Mouse (Mus musculus) splenic B cell, adult 2 months (primary cell): ENCODE data around the gene Slc35e3.

Experiments
- DNase-seq: peaks from one replicate; pipeline ENCODE4 v3.0.0-alpha.2; 2011; ENCODE audit warnings: low read depth, low spot score
- H3K27me3 ChIP-seq: 2 replicates; pipeline ENCODE4 v1.6.1; 2012; ENCODE audit warnings: mild to moderate bottlenecking, low read length, moderate library complexity, mixed read lengths; ENCODE audit not compliant: control insufficient read depth, poor library complexity, insufficient read depth, severe bottlenecking
- H3K36me3 ChIP-seq: 2 replicates; pipeline ENCODE4 v1.6.1; 2012; ENCODE audit warnings: mild to moderate bottlenecking, low read length, moderate library complexity, mixed read lengths; ENCODE audit not compliant: control insufficient read depth, poor library complexity, insufficient read depth, severe bottlenecking

Gene Slc35e3

DNA sequence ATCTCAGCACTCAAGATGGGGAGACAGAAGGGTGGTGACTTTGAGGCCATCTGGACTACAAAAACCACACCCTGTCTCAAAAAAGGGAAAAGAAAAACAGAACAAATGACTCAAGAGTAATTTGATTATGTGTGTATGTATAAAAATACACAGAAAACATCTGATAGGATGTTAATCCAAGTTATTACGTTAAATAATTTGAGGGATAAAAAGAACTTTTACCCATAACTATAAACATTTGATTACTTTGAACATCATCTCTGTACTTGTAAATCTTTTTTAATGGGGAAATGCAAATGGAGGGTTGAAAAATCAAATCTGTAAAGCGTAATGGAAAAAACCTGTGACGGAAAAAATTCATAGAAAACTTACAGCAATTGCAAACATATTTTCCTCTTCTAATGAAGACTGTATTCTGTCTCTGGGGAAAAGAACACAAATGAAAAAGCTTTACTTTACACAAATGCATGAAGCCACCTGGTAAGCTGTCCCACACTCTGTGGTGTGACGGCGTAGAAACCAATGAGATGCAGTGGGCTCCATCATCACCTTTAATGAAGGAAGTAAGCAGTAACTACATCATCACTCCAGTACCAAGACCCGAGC, 34.2 kb upstream of the Slc35e3 start:
- Histone ChIP-seq H3K27me3 (no peaks in the 10 kb centered on the region), H3K36me3 (peaks cover 10% of the 10 kb centered on the region; the same call in 1 of the 2 replicates)
- DNase-seq = peak; percentile 66

DNA sequence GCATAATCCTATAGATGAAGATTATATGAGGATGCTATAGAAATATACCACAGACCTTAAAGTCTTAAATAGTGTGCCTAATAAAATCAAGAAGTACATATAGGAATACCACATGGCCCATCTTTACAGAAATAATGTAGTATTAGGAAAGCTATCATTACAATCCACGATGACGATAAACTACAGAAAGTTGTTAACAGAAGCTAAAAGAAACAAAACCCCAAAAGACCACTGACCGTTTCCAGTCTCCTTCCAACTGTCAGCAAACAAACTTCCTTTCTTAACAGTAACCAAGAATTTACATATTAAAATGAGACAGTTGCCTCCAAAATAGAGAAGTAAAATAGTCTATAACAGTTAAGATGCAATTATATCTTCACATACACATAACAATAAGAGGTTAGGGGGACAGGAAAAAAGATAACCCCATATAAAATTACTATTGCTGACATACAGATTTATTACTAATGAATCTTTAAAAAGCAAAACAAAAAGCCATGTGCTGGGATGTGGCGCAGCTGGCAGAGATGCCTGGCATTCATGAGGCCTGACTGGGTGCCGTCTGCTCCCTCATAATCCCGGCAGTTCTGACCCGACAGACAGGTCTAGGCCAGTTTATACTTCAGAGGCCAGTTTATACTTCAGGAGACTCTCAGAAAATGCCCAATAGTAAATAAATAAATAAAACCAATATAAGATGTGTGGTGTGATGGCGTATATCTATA, 33.6 kb upstream of the Slc35e3 start:
- DNase-seq = peak; percentile 20
- H3K27me3 ChIP-seq = no peaks in the 10 kb centered on the region

DNA sequence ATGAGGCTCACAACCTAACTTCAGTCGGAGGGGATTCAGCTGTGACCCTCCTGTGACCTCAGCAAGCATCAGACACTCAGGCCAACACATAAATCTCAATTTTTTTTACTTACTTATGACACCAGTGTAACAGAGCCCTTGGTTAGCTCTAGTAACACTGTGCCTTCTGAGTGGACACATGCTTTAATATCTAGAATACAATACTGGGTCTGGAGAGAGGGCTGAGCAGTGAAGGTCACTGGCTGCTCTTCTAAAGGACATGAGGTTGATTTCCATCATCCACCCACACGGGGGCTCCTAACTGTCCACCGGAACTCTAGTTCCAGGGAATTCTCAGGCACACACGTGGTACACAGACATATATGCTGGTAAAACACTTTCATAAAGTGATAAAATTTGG, 32.8 kb upstream of the Slc35e3 start:
- Histone ChIP-seq H3K36me3 (peaks cover 7% of the 10 kb centered on the region; the same call in 1 of the 2 replicates), H3K27me3 (no peaks in the 10 kb centered on the region)
- DNase-seq = no peak

More for the DNA sequence above, 33.6 kb upstream of the Slc35e3 start:
- H3K36me3 ChIP-seq = peaks cover 8% of the 10 kb centered on the region; the same call in 1 of the 2 replicates

DNA sequence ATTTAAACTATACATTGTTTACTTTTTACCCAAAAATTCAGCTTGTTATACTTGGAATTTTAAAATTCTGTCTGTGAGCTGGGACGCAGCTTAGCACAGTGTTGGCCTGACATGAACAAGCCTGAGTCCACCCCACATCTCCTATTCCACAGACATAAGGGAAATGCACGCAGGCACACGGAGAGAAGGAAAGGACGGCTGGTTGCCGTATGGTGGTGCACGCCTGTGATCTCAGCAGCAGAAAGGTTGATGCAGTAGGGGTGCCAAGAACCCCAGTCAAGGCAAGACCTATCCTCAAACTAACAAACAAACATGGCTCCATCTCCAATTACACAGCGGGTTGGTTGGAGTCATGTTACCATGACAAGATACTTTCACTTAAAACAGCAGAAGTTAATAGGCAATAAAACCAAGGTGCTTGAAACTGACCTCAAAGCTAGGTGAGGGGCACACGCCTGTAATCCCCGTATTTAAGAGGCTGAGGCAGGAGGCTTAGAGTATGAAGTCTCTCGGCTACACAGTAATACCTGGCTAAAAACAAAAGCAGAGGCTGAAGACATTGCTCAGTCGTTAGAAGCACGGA, 32.3 kb upstream of the Slc35e3 start:
- H3K27me3 ChIP-seq = no peaks in the 10 kb centered on the region
- no peak for DNase-seq

DNA sequence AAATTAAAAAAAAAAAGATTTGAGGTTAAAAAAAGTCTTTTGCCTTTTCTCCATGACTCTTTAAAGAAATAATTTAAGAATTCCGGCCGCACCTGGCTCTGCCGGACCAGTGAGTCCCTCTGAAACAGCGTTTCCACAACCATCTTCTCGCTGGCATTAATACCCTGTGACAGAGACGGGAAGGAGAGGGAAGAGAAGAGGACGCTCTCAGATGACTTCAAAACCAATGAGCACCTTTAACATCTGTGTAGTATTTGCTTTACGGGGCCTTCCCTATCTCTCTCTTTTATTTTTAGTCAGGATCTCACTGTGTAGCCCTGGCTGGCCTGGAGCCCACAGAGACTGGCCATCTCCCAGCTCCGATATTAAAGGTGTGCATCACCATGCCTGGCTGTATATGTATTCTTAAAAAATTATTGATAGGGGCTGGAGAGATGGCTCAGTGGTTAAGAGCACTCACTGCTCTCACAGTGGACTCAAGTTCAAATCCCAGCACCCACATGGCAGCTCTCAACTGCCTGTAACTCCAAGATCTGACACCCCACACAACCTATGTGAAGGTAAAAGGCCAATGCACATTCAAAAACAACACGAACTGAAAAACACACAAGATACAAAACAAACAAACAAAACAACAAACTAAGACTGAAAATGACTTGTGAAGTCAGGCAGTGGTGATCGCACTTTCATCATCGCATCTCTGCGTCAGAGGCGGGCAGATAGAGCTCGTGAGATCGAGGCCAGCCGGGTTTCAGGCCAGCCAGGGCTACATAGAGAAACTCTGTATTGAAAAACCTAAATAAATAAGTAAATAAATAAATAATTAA, 31.5 kb upstream of the Slc35e3 start:
- Histone ChIP-seq H3K27me3 (no peaks in the 10 kb centered on the region), H3K36me3 (peaks cover 11% of the 10 kb centered on the region)
- no peak for DNase-seq

More for the DNA sequence above, 32.3 kb upstream of the Slc35e3 start:
- H3K36me3 ChIP-seq = peaks cover 7% of the 10 kb centered on the region; the same call in 1 of the 2 replicates

DNA sequence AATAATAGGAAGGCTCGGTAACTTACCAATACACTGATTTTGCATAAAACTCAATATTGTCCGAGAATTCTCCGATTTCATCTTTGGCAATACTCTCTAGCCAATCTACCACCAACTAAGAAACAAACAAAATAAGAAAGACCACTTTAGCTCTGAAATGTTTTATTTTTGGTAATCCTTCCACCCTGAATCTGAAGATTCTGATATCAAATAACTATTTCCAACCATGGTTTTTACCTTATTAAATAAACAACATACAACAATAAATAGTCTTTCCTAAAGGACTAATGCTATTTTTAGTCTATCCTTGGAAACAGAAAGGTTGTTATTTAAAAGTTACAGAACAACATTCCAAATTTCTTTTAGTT, 30.9 kb upstream of the Slc35e3 start:
- H3K36me3 ChIP-seq = peaks cover 12% of the 10 kb centered on the region
- no peaks in the 10 kb centered on the region for H3K27me3 ChIP-seq
- DNase-seq = no peak

DNA sequence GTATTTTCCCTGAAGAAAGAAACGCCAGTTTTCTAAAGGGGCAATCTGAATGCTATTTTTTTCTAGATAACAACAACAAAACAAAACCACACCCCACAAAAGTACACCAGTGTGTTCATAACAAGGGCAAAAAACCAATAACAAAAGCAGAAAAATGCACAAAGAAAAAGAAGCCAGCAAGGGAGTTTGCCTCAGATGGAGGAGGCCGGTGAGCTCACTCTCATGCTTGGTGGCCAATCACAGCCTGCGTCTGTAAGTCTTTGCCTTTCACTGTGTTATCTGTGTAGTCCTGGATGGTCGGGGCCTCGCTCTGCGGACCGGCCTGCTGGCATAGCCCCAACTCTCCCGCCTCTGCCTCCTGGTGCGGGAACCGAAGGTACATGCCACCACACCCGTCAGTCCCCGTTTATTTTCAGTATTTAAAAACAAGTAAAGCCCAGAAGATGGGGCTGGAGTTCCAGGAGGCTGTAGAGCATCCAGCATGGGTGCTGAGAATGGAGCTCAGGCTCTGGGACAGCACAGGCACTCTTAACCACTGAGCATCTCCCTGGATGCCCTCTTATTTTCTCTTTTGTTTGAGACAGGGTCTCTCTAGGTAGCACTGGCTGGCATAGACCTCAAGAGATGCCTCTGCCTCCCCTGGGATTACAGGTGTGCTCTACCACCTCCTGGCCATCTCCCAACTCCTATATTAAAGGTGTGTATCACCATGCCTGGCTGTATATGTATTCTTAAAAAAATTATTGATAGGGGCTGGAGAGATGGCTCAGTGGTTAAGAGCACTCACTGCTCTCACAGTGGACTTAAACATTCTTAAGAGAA, 30.3 kb upstream of the Slc35e3 start:
- no peak for DNase-seq
- H3K27me3 ChIP-seq = no peaks in the 10 kb centered on the region
- peaks cover 14% of the 10 kb centered on the region for H3K36me3 ChIP-seq

DNA sequence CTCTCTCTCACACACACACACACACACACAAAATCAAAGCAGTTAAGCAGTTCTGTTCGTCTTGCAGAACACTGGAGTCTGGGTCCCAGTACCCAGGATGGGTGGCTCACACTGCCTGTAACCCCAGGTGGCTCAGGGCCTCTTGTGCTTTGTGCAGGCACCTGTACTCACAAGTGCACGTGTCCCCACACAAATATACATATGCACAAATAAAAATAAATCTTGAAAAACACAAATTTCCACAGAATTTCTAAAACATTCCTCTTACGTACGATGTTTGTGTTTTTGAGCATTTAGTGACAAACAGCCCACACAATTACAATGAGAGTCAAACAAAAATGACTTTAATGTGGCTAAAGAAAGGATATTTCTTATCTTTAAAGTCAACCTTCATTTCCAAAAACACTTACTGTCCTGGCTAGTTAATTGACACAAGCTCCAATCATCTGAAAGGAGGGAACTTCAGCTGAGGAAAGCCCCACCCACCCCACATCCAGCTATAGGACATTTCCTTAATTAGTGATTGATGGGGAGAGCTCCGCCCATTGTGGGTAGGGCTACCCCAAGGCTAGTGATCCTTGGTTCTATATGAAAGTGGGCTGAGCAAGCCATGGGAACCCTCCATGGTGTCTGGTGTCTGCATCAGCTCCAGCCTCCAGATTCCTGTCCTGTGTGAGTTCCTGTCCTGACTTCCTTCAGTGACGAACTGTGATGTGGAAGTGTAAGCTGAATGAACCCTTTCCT, 29.4 kb upstream of the Slc35e3 start:
- Histone ChIP-seq H3K27me3 (no peaks in the 10 kb centered on the region), H3K36me3 (peaks cover 11% of the 10 kb centered on the region)
- no peak for DNase-seq

DNA sequence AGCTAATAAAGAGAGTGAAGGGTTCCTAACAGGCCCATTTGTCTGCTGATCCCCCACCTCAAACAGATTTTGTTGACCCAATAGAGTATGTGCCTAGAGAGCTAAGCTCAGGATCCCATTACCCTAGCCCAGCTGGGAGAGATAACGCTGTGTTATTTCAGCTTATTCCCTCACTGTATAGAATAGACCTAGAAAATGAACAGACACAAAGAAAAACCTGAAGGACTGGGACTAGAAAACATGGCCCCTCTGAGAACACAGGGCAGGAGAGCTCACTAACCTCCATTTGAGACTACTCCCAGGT, 28.6 kb upstream of the Slc35e3 start:
- no peaks in the 10 kb centered on the region for H3K27me3 ChIP-seq
- no peak for DNase-seq
- H3K36me3 ChIP-seq = peaks cover 9% of the 10 kb centered on the region

DNA sequence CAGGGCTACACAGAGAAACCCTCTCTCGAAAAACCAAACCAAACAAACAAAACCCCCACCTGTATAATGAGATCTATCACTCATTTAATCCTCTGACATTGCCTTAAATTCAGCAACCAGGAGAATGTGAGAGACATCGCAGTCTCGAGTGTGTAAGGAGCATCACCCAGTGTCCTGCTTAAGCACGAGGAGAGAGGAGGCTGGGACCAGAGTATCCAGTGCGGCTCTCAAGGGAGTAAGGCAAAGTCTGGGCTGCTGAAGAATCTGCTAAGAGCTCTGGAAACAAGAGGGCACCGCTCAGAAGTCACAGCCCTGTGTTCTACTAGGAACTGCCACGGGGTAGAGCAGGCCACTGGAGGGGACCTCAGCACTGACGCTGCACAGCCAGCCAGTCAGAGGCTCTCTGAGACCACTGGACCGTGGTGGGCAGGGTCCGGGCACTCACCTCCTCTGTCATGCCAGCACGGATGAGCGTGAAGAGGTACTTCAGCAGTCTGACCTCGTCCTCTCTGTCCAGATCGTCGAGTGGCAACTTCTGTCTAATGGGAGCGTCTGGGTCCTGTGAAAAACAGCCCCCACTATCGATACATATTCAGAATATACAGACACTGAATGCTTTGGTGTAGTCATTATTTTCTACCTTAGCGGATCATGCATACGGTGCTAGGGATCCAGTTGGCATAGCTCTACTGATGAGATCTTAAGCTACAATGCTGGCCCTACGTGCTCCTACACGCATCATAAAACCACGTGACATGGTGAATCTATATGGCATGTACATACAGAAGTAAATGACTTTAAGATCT, 28.0 kb upstream of the Slc35e3 start:
- Histone ChIP-seq H3K27me3 (no peaks in the 10 kb centered on the region), H3K36me3 (peaks cover 9% of the 10 kb centered on the region)
- DNase-seq = no peak

DNA sequence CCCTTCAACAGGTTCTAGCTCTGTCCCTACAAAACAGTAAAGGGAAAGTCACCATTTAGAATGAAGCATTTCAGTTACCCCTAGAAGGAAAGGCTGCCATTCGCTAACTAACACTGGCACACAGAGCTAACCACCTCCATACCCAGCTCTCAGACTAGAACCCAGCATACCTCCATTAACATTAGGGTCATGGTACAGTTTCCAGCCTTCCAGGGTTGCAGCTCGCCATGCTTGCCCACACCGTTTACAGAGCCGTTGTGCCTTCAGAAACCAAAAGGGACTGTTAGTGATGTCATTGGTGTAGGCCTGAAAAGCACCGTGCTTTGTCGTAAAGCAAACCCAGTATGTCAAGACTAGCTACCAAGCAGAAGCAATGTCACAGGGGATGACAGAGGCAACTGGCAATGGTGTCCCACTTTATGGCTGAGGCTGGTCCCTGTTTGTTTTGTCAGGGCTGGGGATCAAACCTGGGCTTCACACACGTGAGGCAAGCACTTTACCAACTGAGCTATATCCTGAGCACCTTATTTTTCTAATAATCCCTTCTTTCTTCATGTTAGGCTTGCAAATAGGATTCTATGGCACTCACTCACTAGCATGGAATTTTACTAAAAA, 27.0 kb upstream of the Slc35e3 start:
- no peak for DNase-seq
- no peaks in the 10 kb centered on the region for H3K27me3 ChIP-seq
- peaks cover 10% of the 10 kb centered on the region for H3K36me3 ChIP-seq

DNA sequence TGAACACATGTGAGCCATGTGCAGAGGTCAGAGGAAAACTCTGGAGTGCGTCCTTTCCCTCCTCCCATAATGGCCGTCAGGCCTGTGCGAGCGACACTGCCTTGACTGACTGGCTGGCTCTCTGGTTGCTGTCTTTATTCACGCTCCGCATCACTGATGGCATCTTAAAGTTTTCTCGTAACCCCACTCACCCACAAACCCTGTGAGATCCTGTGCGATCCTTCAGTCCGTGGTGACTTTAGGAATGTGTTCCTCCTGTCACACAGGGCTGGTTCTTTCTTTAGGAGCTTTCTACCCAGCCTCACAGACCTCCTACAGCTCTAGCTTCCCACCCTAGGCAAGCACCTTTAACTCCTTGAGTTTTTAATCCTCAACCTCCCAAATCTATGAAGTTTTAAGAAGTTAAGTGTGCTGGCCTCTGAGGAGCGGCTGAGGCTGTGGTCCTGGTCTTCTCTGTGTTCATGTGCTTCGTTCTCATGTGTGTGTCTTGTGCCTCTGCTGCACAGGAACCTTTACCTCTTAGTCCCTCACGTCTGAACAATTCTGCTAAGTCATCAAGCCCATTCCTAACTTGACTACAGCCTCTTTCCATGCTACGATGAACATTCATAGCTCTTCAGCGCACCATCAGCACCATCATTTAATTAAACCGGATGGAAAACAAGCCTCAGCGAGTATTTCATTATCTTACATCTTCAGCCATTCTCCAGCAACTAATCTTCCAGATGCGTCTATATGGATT, 26.4 kb upstream of the Slc35e3 start:
- no peak for DNase-seq
- Histone ChIP-seq H3K36me3 (peaks cover 12% of the 10 kb centered on the region), H3K27me3 (no peaks in the 10 kb centered on the region)
